Mouse (Mus musculus) lung, adult 2 months (tissue): Measurements from ENCODE around the gene Mipep.

Experiments
- CTCF ChIP-seq: fragments of 200-500 bp; IDR thresholded peaks from 2 replicates; pipeline ENCODE4 v1.5.1; 2011; ENCODE audit warnings: mild to moderate bottlenecking, low read length, control low read depth; ENCODE audit not compliant: insufficient read depth
- POLR2A ChIP-seq: fragments of 200-500 bp; IDR thresholded peaks from 2 replicates; pipeline ENCODE4 v1.6.1; 2011; ENCODE audit warnings: low read depth, mild to moderate bottlenecking, control low read depth, low read length, borderline replicate concordance; ENCODE audit errors: extremely low read depth

GRCm38 (mm10) chr14:60910506-60911444 lies 126.4 kb downstream of the Mipep start:
- TF ChIP-seq CTCF (no peak), POLR2A (no peak)
